Mouse (Mus musculus): ENCODE measurements around the gene Olfr1448.
"Not testable (repeated sequence)": the region's sequence is repeated elsewhere in the genome, so short reads cannot be mapped to it uniquely, and the experiment has no call there.

The Olfr1448 gene

GRCm38 (mm10) chr19:12924319-12924718, at the start of gene Olfr1448:
TSS of gene Olfr1448 (minus strand) at chr19:12924419.
- no peak for DNase-seq

- DNase-seq, result not testable (repeated sequence)
These were observed 45.9 kb upstream of the Olfr1448 start for GRCm38 (mm10) chr19:12970082-12970481.

- DNase-seq, result no peak
These were observed 25.7 kb upstream of the Olfr1448 start, which contains the start of gene Olfr1450 for GRCm38 (mm10) chr19:12949958-12950357. TSS of gene Olfr1450 (plus strand) at chr19:12950258.

- no peak for DNase-seq
These were observed 6.3 kb upstream of the Olfr1448 start, which contains the start of gene Olfr1449 for GRCm38 (mm10) chr19:12930540-12930939. TSS of gene Olfr1449 (plus strand) at chr19:12930840.

GRCm38 (mm10) chr19:12903643-12904042, 20.6 kb downstream of the Olfr1448 start, which contains the start of gene Olfr1447:
TSS of gene Olfr1447 (minus strand) at chr19:12903743.
- no peak for DNase-seq

GRCm38 (mm10) chr19:12893424-12893823, 30.8 kb downstream of the Olfr1448 start, which contains the start of gene Olfr1446:
TSS of gene Olfr1446 (minus strand) at chr19:12893524.
- DNase-seq, result no peak

- no peak for DNase-seq
These were observed 40.7 kb downstream of the Olfr1448 start, which contains the start of gene Olfr1445 for GRCm38 (mm10) chr19:12883555-12883954. TSS of gene Olfr1445 (plus strand) at chr19:12883855.
